Mouse (Mus musculus): ENCODE results near the gene Gm43191.
"Not testable (repeated sequence)": the region's sequence is repeated elsewhere in the genome, so short reads cannot be mapped to it uniquely, and the experiment has no call there.

The Gm43191 gene

GRCm38 (mm10) chr3:116661288-116661869 lies 19.7 kb downstream of the Gm43191 start:
- DNase-seq = no peak

GRCm38 (mm10) chr3:116659856-116660430 lies 21.1 kb downstream of the Gm43191 start:
- no peak for DNase-seq

- DNase-seq = peak; percentile 25 to 30
Observed at GRCm38 (mm10) chr3:116658928-116659565, 22.0 kb downstream of the Gm43191 start.

GRCm38 (mm10) chr3:116656184-116656965 lies 24.7 kb downstream of the Gm43191 start:
- DNase-seq = no peak

- DNase-seq = not testable (repeated sequence)
Observed at GRCm38 (mm10) chr3:116654051-116654450, 27.0 kb downstream of the Gm43191 start.

- no peak for DNase-seq
Observed at GRCm38 (mm10) chr3:116653278-116653945, 27.6 kb downstream of the Gm43191 start.

GRCm38 (mm10) chr3:116652033-116652446 lies 29.0 kb downstream of the Gm43191 start:
- no peak for DNase-seq

- no peak for DNase-seq
Observed at GRCm38 (mm10) chr3:116650698-116651097, 30.4 kb downstream of the Gm43191 start.

GRCm38 (mm10) chr3:116648805-116649204 lies 32.3 kb downstream of the Gm43191 start:
- DNase-seq = no peak

- DNase-seq = no peak
Observed at GRCm38 (mm10) chr3:116646387-116646786, 34.7 kb downstream of the Gm43191 start.

- DNase-seq = no peak
Observed at GRCm38 (mm10) chr3:116642373-116642772, 38.7 kb downstream of the Gm43191 start.

GRCm38 (mm10) chr3:116641811-116642371 lies 39.2 kb downstream of the Gm43191 start:
- no peak for DNase-seq

- no peak for DNase-seq
Observed at GRCm38 (mm10) chr3:116640024-116640423, 41.0 kb downstream of the Gm43191 start.

- no peak for DNase-seq
Observed at GRCm38 (mm10) chr3:116638572-116638971, 42.5 kb downstream of the Gm43191 start.

- peak in 1 of 2 experiments; percentile 10 for DNase-seq
Observed at GRCm38 (mm10) chr3:116637693-116638476, 43.2 kb downstream of the Gm43191 start.

- DNase-seq = no peak
Observed at GRCm38 (mm10) chr3:116635799-116636198, 45.3 kb downstream of the Gm43191 start.

GRCm38 (mm10) chr3:116634853-116635252 lies 46.2 kb downstream of the Gm43191 start:
- no peak for DNase-seq

GRCm38 (mm10) chr3:116634091-116634490 lies 47.0 kb downstream of the Gm43191 start:
- DNase-seq = no peak

- DNase-seq = no peak
Observed at GRCm38 (mm10) chr3:116632971-116633370, 48.1 kb downstream of the Gm43191 start.

- no peak for DNase-seq
Observed at GRCm38 (mm10) chr3:116631459-116631858, 49.6 kb downstream of the Gm43191 start.

GRCm38 (mm10) chr3:116622641-116623040 lies 58.4 kb downstream of the Gm43191 start:
- DNase-seq = no peak

Data from kidney, postnatal 36 days (tissue).